Mouse (Mus musculus) cerebellum, postnatal 36 days (tissue): ENCODE measurements at regions not wholly inside any gene's neighbourhood (a gene's known extent, or its start where the extent isn't known, plus 50 kb on each side); places are given as distances from the start of the nearest gene placed in this dataset.
A peak's percentile ranks its signal among the peaks of the same experiment; 100 is the strongest.

ENCODE experiments used
- DNase-seq, 2 experiments: peaks; one replicate each; pipeline ENCODE4 v3.0.0; 2021 to 2022; ENCODE audit warnings: mixed read lengths in 2 of 2

DNA sequence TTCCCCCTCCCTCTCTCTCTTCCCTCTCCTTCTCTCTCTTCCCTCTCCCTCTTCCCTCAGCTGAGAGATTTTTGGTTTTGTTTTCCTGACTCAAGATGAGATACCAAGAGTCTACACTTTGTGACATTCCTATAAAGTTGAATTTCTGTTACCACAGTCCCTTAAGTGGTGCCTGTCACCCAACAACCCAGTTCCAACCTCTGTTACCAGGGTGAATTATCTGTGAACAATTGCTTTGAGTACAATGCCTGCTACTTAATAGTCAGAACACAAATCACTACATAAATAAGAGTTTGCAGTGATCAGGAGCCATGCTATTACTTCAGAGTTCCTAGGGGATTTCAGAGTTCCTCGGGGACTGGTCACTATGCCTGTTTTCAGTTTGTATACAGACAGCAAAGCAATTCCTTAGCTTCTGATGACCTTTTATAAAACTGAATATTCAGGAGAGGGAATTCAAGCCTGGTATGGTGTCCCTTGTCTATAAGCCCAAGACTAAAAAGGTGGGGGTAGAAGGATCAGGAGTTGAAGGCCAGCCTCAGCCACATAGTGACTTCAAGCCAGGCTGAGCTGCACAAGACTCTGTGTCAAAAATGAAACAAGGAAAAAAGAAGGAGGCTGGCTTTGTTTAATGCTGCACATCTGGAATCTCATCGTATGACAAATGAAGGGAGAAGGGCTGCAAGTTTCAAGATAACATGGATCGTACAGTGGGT lies 99.2 kb upstream of the F13a1 start:
- DNase-seq, result no peak

DNA sequence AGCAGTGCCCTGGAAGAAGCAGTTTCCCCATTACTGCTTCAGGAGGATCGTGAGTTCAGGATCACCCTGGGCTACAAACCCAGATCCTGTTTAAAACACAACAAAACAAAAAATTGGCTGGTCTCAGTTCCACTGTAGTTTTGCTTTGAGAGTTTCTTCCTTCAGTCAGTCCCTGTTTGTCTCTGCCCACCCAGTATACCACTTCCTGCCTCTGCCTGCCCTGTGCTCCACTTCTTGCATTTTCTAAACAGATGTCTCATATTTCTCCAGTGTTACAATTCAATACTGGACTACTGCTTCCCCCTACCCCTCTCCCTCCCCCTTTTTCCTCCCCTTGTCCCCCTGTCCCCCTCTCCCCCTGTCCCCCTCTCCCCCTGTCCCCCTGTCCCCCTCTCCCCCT lies 98.6 kb upstream of the F13a1 start:
- DNase-seq, result no peak

GRCm38 (mm10) chr13:37147790-37148189 lies 97.7 kb upstream of the F13a1 start:
- no peak for DNase-seq

GRCm38 (mm10) chr13:37142812-37143211 lies 92.8 kb upstream of the F13a1 start:
- no peak for DNase-seq

DNA sequence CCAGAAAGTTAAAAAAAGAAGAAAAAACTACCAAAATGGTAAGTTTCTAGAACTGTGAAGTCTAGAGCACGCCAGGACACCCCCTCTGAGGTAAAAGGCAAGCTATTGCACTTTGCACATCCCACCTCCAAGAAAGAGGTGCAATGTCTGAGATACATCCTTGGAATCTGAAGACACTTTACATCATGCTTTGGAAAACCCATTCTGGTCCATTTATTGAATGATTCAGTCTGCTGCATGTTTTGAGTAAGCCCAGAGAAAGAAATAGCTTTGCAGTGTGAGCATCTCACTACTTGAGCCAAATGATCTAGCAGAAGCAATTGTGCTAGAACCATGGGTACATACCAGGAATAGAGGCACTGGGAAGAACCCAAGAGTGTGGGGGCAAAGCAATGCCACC lies 85.1 kb upstream of the F13a1 start:
- DNase-seq, result no peak

GRCm38 (mm10) chr13:37134518-37134917 lies 84.5 kb upstream of the F13a1 start:
- no peak for DNase-seq

DNA sequence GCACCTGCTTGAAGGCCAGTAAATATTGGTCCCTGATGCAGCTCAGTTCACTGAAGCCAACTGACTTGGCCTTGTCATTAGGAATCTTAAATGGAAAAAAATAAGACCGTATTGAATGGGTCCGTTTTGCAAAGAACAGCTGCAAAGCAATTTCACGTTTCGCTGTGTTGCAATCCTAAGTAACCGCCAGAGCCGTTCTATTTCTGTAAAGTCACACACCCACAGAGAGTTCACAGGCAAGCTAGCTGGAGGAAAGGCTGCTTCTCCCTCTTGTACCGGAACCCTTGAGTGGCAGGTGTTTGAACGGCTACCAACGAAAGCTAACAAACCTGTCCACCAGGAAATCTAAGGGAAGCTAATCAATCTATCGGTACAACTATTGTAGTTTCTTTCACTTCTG lies 80.6 kb upstream of the F13a1 start:
- no peak for DNase-seq

- DNase-seq, result no peak
These were observed 71.6 kb upstream of the F13a1 start for GRCm38 (mm10) chr13:37121602-37122001.

- DNase-seq, result no peak
These were observed 70.2 kb upstream of the F13a1 start for GRCm38 (mm10) chr13:37120219-37120618.

DNA sequence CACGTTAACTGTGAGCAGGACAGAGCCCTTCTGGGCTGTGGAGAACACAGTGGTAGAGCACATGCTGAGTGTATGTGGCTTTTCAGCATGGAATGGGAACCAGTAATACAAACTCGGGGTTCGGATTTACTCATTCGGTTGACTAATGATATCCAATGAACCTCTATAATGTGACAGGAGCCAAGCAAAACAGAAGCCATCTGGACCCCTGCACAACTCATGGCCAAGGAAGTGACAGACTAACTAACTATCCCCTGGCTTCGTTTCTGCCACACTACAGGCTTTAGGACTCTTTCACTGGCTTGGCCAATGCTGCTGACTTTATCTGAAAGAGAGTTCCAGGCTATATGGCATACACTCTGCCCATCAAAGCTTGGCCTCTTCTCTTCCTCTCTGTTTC lies 64.3 kb upstream of the F13a1 start:
- no peak for DNase-seq

DNA sequence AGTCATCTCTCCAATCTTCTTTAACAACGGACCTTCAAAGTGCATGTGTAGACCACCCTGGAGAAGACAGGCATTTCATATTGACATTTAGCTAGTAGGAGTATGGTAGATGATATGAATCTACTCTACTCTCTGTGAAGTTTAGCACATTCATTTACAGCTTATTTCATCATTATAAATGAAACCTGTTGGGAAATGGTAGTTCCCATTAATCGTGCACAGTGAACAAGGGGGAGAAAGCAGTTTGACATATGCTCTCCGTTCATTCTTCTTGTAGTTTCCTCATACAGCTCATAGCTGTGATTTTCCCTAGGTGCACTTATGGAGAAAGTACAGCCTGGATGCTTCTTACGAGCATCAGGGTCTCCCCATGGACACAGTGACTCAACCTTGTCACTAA lies 61.7 kb upstream of the F13a1 start:
- DNase-seq, result no peak

DNA sequence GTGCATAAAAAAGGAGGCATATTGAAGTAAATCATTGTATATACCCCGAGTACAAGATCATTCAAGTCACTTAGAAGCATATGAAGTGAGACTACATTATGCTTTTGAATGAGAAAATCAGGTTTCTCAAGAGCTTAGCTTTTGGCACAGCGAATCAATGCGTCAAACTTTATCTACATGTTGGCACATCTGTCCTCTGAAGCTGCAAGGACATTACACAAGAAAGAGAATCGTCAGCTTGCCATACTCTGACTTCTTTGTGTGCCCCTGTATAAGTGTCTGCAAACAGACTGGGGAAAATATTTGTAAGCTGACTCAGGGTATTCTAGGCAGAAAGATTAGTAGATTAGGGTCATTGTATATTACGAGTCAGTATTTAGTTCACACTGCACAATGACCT lies 57.7 kb upstream of the F13a1 start:
- DNase-seq, result no peak

- no peak for DNase-seq
These were observed 56.0 kb upstream of the F13a1 start for GRCm38 (mm10) chr13:37106009-37106408.

GRCm38 (mm10) chr13:37104410-37105294 lies 54.6 kb upstream of the F13a1 start:
- no peak for DNase-seq

DNA sequence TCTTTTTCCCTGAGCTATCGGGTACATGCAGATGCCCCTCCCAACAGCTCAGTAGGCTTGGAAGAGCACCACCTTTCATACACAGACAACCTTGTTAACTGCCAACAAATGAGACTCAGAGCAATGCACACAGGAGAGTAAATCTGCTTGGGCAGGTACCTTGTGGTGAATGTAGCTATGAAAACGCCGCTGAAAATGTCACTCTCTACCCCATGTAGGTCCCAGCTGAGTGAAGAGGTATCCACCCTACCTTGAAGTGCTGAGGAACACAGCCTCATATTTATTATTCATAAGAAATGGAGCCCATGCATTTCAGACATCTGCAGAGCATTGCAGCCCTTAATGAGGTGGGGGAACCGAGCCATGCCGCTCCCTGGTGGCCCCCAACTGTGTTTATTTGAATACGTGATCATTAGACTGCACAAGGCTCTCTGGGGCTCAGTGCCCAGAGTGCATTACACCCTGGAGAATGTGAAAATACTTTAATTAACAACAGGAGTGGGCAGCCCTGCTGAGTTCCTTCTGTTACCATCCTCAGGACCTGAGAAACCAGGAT lies 53.8 kb upstream of the F13a1 start:
- DNase-seq, result peak; percentile 45 to 61

DNA sequence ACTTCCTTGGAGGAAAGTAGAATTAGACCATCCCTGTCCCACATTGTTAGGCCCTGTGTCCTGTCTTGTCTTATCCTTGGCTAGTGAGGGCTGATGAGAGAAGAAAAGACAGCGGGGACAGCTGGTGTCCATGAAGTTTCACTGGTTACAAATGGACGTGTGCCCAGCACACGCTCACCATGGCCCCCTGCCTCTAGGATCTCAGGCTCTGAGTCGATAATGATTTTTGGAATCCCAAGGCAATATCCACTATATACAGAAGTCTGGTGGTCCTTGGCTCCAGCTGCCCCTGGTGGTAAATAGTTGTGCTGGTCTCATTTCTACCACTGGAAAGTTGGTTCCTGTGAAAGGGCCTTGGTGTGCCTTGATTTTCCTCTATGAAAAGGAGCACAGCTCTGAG lies 51.7 kb upstream of the F13a1 start:
- no peak for DNase-seq
